Mouse (Mus musculus): Measurements from ENCODE around the gene Filip1. TPM values are rescaled to one million over a fixed set of nuclear protein-coding genes. Genes with fewer than 3 reads are reported as not detected.

Gene Filip1
- polyA plus RNA-seq, 1 experiment from 2014 or later, result 2.5 TPM

DNA sequence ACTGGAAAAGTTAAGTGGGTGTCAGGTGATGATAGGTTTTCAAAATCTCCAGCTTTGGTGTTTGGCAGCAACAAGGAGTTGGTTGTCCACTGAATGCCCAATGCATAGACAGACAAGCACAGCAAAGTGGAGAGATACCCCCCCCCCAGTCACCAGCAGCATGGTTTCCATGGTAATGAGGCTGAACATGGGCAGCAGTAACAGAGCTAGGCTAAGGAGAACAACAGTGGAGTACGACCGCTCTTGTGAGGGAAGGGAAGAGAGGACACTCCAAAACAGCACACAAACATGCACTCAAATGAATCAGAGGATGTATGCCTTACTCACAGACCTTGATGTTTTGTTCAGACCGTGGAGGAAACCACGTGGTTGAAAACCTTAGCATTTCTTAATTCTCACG, 37.5 kb downstream of the Filip1 start:
- ATAC-seq, result no peak
- Histone ChIP-seq H3K36me3 (ENCODE audit: control insufficient read depth, insufficient read depth, low read length) (no peaks in the 10 kb centered on the region), H3K9me3 (ENCODE audit: control insufficient read depth, low read length) (no peaks in the 10 kb centered on the region), H3K4me3 (ENCODE audit: low read length) (no peak overlapping the region), H3K27me3 (replicated peaks; ENCODE audit: control insufficient read depth, insufficient read depth, low read length) (no peaks in the 10 kb centered on the region), H3K9ac (ENCODE audit: low read depth, low read length) (no peak overlapping the region), H3K4me1 (ENCODE audit: control insufficient read depth, insufficient read depth, low read depth, low read length) (peaks cover 5% of the 10 kb centered on the region), H3K4me2 (ENCODE audit: low read length) (no peak overlapping the region), H3K27ac (ENCODE audit: low read depth, low read length) (no peak overlapping the region)
- 74% methylated on average over 5 of the region's 5 CpGs for WGBS

DNA sequence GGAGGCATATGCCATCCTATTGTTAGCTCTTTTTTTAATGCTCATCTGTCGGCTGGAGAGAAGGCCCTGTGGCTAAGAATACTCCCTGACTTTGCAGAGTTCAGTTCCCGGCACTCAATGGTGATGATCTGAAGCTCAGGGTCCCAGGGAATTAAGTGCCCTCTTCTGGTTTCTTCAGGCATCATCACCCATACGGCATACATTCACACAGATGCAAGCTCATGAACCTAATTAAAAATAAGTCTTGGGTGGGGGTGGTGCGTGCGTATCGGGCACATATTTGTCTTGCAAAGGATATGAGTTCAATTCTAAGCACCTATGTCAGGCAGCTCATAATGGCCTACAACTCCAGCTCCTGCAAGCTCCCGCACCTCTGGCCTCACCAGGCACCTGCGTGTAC, 39.1 kb downstream of the Filip1 start:
- 89% methylated on average over 8 of the region's 8 CpGs for WGBS
- Histone ChIP-seq H3K4me2 (ENCODE audit: low read length) (no peak overlapping the region), H3K36me3 (ENCODE audit: control insufficient read depth, insufficient read depth, low read length) (no peaks in the 10 kb centered on the region), H3K4me3 (ENCODE audit: low read length) (no peak overlapping the region), H3K27me3 (replicated peaks; ENCODE audit: control insufficient read depth, insufficient read depth, low read length) (no peaks in the 10 kb centered on the region), H3K27ac (ENCODE audit: low read depth, low read length) (no peak overlapping the region), H3K9me3 (ENCODE audit: control insufficient read depth, low read length) (no peaks in the 10 kb centered on the region), H3K9ac (ENCODE audit: low read depth, low read length) (no peak overlapping the region), H3K4me1 (ENCODE audit: control insufficient read depth, insufficient read depth, low read depth, low read length) (peaks cover 5% of the 10 kb centered on the region)
- no peak for ATAC-seq

DNA sequence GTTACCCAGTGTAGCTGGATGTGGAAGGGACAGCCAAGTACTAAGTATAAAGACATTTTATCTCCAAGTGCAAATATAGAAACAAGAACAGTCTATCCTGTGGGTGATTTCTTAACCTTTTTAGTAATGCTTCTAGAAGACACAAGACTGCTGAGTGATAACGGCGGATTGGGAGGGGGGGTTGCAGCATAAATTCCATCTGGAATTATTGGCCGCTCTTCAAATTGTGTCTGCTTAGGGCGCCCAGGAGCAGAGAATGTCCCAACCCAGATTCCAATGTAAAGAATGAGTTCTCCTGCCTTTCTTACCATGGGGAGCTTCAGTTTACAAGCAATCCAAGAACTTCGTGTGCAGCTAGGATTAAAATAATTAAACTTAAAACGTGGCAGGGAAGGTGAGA, 39.9 kb downstream of the Filip1 start:
- Histone ChIP-seq H3K4me3 (ENCODE audit: low read length) (no peak overlapping the region), H3K4me1 (ENCODE audit: control insufficient read depth, insufficient read depth, low read depth, low read length) (peaks cover 3% of the 10 kb centered on the region), H3K9me3 (ENCODE audit: control insufficient read depth, low read length) (no peaks in the 10 kb centered on the region), H3K9ac (ENCODE audit: low read depth, low read length) (no peak overlapping the region), H3K36me3 (ENCODE audit: control insufficient read depth, insufficient read depth, low read length) (no peaks in the 10 kb centered on the region), H3K27ac (ENCODE audit: low read depth, low read length) (no peak overlapping the region), H3K27me3 (replicated peaks; ENCODE audit: control insufficient read depth, insufficient read depth, low read length) (no peaks in the 10 kb centered on the region), H3K4me2 (ENCODE audit: low read length) (no peak overlapping the region)
- 90% methylated on average over 6 of the region's 6 CpGs for WGBS
- no peak for ATAC-seq

DNA sequence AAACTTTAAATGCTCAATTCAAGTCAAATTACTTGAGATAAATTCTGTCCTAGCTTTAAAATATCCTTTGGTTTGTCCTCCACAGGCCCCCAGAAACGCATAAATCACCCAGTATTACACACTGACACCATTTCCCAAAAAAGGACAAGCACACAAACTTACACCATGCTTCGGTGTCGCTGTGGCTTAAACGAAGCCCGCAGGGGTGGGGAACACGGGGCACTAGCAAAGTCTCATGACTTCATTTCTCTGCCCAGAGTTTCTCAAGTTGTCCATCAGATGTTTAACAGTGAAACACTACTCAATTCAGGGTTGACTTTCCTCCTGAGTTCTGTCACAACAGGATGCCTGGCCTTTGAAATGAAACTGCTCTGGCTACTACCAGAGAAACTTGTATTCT, 41.0 kb downstream of the Filip1 start:
- Histone ChIP-seq H3K9ac (ENCODE audit: low read depth, low read length) (no peak overlapping the region), H3K27me3 (replicated peaks; ENCODE audit: control insufficient read depth, insufficient read depth, low read length) (no peaks in the 10 kb centered on the region), H3K4me3 (ENCODE audit: low read length) (no peak overlapping the region), H3K27ac (ENCODE audit: low read depth, low read length) (no peak overlapping the region), H3K4me1 (ENCODE audit: control insufficient read depth, insufficient read depth, low read depth, low read length) (no peaks in the 10 kb centered on the region), H3K36me3 (ENCODE audit: control insufficient read depth, insufficient read depth, low read length) (no peaks in the 10 kb centered on the region), H3K4me2 (ENCODE audit: low read length) (no peak overlapping the region), H3K9me3 (ENCODE audit: control insufficient read depth, low read length) (no peaks in the 10 kb centered on the region)
- no peak for ATAC-seq
- WGBS, result 83% methylated on average over 6 of the region's 6 CpGs

DNA sequence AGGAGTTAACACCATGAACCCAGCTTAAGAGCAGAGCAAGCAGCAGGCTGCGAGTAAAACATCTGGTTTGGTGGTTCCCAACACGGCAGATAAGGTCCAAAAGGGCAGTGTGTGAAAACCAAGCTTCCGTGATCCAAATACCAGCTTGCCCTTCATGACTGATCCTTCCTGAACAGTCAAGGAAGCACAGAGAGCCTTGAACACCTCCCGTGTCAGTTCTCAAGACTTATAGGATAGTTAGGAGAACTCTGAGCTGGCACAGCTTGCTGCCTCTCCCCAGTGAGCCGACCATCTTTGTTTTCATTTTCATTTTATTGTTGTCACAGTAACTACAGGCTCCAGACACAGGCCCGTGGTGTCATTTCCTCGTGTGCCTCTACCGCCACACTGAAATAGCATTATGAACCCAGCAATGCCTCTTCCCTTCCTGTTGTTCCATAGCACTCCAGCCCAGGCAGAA, 42.0 kb downstream of the Filip1 start:
- H3K4me3 ChIP-seq (ENCODE audit: low read length), result no peak overlapping the region
- 70% methylated on average over 8 of the region's 8 CpGs for WGBS
- H3K36me3 ChIP-seq (ENCODE audit: control insufficient read depth, insufficient read depth, low read length), result no peaks in the 10 kb centered on the region
- H3K4me2 ChIP-seq (ENCODE audit: low read length), result no peak overlapping the region
- no peaks in the 10 kb centered on the region for H3K4me1 ChIP-seq (ENCODE audit: control insufficient read depth, insufficient read depth, low read depth, low read length)
- H3K27me3 ChIP-seq (replicated peaks; ENCODE audit: control insufficient read depth, insufficient read depth, low read length), result no peaks in the 10 kb centered on the region
- no peak overlapping the region for H3K27ac ChIP-seq (ENCODE audit: low read depth, low read length)
- H3K9ac ChIP-seq (ENCODE audit: low read depth, low read length), result no peak overlapping the region
- no peak for ATAC-seq
- no peaks in the 10 kb centered on the region for H3K9me3 ChIP-seq (ENCODE audit: control insufficient read depth, low read length)

DNA sequence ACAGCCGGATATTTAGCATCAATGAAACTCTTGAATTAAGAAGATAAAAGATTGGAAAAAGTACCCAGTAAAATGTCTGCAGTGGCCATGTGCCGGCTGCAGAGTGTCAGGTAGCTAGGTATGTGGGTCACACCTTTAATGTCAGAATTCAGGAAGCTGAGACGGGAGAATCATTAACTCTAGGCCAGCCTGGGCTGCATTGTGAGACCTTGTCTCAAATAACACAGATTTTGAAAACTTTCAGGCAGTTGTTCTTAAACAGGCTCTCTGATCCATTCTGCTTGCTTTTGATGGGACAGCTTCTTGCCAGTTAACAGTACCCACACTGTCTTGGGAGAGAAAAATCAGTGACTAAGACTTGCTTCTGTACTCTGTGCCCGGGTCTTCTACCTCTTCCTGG, 43.1 kb downstream of the Filip1 start:
- Histone ChIP-seq H3K9me3 (ENCODE audit: control insufficient read depth, low read length) (no peaks in the 10 kb centered on the region), H3K27me3 (replicated peaks; ENCODE audit: control insufficient read depth, insufficient read depth, low read length) (no peaks in the 10 kb centered on the region), H3K27ac (ENCODE audit: low read depth, low read length) (no peak overlapping the region), H3K4me1 (ENCODE audit: control insufficient read depth, insufficient read depth, low read depth, low read length) (no peaks in the 10 kb centered on the region), H3K4me3 (ENCODE audit: low read length) (no peak overlapping the region), H3K4me2 (ENCODE audit: low read length) (no peak overlapping the region), H3K36me3 (ENCODE audit: control insufficient read depth, insufficient read depth, low read length) (no peaks in the 10 kb centered on the region), H3K9ac (ENCODE audit: low read depth, low read length) (no peak overlapping the region)
- ATAC-seq, result no peak
- 89% methylated on average over 4 of the region's 4 CpGs for WGBS

DNA sequence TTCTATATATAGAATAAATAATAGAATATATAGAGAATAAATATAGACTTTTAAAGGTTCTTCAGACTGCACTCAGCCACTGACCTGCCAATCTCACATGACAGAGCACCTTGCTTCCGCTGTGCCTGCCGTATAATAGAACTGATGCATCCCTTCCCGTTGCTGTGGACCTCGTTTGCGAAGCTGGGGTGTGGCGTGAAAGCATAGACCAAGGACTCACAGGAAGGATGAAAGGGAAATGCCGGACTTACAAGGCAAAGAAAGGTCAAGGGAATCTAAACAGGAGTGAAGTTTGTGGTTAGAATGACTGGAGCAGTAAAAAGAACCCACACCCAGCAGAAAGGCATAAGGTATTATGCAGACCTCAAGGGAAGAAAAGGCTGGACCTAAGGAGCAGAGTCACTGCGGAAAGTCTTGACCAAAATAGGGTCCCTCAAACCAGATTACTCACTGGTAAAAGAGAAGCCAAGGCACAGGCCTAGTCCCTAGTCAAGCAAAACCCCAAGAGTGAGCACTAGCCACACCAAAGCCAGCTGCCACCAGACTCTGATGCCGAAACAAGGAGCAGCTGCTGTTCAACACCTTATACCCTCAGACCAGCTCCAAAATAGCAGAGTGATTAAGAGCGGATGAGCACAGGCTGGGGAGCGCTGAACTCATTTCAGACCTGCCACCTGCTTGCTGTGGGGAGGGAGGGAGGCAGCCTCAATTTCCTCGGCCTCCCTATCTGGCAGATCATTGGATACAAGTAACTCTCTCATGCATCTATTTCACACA, 45.8 kb downstream of the Filip1 start:
- no peak for ATAC-seq
- WGBS, result 85% methylated on average over 12 of the region's 12 CpGs

DNA sequence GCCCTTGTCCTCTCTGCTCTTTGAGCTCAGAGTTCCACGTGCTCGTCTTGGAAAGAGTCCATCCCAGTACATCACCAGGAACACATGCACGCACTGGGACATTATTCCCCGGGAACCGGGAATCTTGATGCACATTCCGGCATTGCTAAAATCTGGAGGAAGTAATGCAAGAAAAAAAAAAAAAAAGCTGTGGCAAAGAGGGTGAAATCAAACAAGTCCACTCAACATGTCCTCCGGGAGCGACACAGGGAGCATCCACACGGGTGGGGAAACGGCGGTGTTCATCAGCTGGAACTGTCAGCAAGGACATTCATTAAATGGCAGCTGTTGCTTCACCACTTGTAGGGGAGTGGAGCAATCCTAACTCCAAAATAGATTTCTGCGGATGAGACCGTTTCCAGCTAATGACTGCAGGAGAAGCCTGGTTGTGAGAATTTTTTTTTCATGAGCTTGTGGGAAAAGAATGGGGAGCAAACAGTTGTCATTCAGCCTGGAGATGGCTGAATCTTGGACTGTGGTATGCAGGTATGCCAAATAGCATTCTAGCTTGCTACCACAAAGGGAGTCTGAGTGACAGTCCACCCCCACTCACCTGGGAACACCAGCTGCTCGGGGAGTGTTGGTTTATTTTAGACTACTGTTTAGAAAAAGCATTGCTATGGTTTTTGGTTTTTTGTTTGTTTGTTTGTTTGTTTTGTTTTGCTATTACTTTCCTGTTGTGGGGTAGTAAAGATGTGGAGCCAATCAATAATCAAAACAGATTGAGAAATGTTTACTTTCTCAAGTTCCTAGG, 46.9 kb downstream of the Filip1 start:
- no peaks in the 10 kb centered on the region for H3K9me3 ChIP-seq (ENCODE audit: control insufficient read depth, low read length)
- no peaks in the 10 kb centered on the region for H3K36me3 ChIP-seq (ENCODE audit: control insufficient read depth, insufficient read depth, low read length)
- H3K4me1 ChIP-seq (ENCODE audit: control insufficient read depth, insufficient read depth, low read depth, low read length), result no peaks in the 10 kb centered on the region
- no peak for ATAC-seq
- no peaks in the 10 kb centered on the region for H3K27me3 ChIP-seq (replicated peaks; ENCODE audit: control insufficient read depth, insufficient read depth, low read length)
- H3K4me2 ChIP-seq (ENCODE audit: low read length), result no peak overlapping the region
- no peak overlapping the region for H3K27ac ChIP-seq (ENCODE audit: low read depth, low read length)
- H3K9ac ChIP-seq (ENCODE audit: low read depth, low read length), result no peak overlapping the region
- 79% methylated on average over 14 of the region's 14 CpGs for WGBS
- no peak overlapping the region for H3K4me3 ChIP-seq (ENCODE audit: low read length)

More for the DNA sequence above, 45.8 kb downstream of the Filip1 start:
- Histone ChIP-seq H3K4me1 (ENCODE audit: control insufficient read depth, insufficient read depth, low read depth, low read length) (no peaks in the 10 kb centered on the region), H3K36me3 (ENCODE audit: control insufficient read depth, insufficient read depth, low read length) (no peaks in the 10 kb centered on the region), H3K4me2 (ENCODE audit: low read length) (no peak overlapping the region), H3K4me3 (ENCODE audit: low read length) (no peak overlapping the region), H3K9ac (ENCODE audit: low read depth, low read length) (no peak overlapping the region), H3K9me3 (ENCODE audit: control insufficient read depth, low read length) (no peaks in the 10 kb centered on the region), H3K27me3 (replicated peaks; ENCODE audit: control insufficient read depth, insufficient read depth, low read length) (no peaks in the 10 kb centered on the region), H3K27ac (ENCODE audit: low read depth, low read length) (no peak overlapping the region)

DNA sequence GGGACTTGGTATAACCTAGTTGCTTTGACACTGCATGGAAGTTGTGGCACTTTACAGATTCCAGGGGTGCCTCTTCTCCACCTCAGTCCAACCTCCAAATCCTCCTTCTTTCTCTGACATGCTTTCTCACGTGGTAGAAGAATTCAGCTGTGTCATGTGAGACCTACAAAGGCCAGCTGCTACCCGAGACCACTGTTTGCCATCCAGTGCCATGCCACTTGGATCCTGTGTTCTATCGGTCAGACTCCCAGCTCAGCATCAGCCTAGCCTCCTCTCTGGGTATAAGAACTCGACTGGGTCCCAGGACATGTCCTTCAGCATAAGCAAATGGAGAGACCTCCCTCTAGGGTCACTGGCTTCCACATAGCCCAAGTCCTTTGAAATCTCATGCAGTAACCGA, 47.6 kb downstream of the Filip1 start:
- Histone ChIP-seq H3K4me2 (ENCODE audit: low read length) (no peak overlapping the region), H3K27me3 (replicated peaks; ENCODE audit: control insufficient read depth, insufficient read depth, low read length) (no peaks in the 10 kb centered on the region), H3K4me1 (ENCODE audit: control insufficient read depth, insufficient read depth, low read depth, low read length) (no peaks in the 10 kb centered on the region), H3K36me3 (ENCODE audit: control insufficient read depth, insufficient read depth, low read length) (no peaks in the 10 kb centered on the region), H3K4me3 (ENCODE audit: low read length) (no peak overlapping the region), H3K9ac (ENCODE audit: low read depth, low read length) (no peak overlapping the region), H3K27ac (ENCODE audit: low read depth, low read length) (no peak overlapping the region), H3K9me3 (ENCODE audit: control insufficient read depth, low read length) (no peaks in the 10 kb centered on the region)
- WGBS, result 89% methylated on average over 5 of the region's 5 CpGs
- ATAC-seq, result no peak
